In genomic region chr1:91109302-91109701, GRCm38 (mm10) we compare ENCODE assay signal across 21 mouse cellular contexts. TPM values are rescaled to one million over a fixed set of nuclear protein-coding genes. Genes with fewer than 3 reads are reported as not detected.
A peak's percentile ranks its signal among the peaks of the same experiment; 100 is the strongest.
DNase-seq lines count a peak whose midpoint lies in the region; ATAC-seq and TF ChIP-seq lines count a peak whose summit lies in the region.
"Had no signal": no experiment of that assay in that cellular context is flagged by ENCODE, and none has a peak within 500 bp of the region (broad histone marks: within the 10 kb centered on the region; RNA-seq: fewer than 3 reads in every experiment).

No protein-coding gene starts in this region.

- 19% methylated on average over 4 of the region's 4 CpGs for WGBS in heart, embryonic 15.5 days
- 12% methylated on average over 4 of the region's 4 CpGs for WGBS in lung, postnatal 0 days

- peaks cover 77% of the 10 kb centered on the region for H3K36me3 ChIP-seq in heart, embryonic 15.5 days
- peaks cover 33% of the 10 kb centered on the region for H3K36me3 ChIP-seq in lung, postnatal 0 days (ENCODE audit: insufficient read depth, low read length)
- H3K36me3 ChIP-seq: forebrain, embryonic 15.5 days; midbrain, embryonic 12.5 days had no signal

- no peak overlapping the region for H3K4me3 ChIP-seq in heart, embryonic 15.5 days
- no peak overlapping the region for H3K4me3 ChIP-seq in lung, postnatal 0 days (ENCODE audit: low read depth, low read length)
- H3K4me3 ChIP-seq: forebrain, embryonic 15.5 days; liver, embryonic 15.5 days; midbrain, embryonic 12.5 days had no signal

- no peaks in the 10 kb centered on the region for H3K27me3 ChIP-seq in heart, embryonic 15.5 days
- H3K27me3 ChIP-seq in lung, postnatal 0 days (replicated peaks; ENCODE audit: insufficient read depth, low read length): no peaks in the 10 kb centered on the region
- H3K27me3 ChIP-seq: CH12.LX; forebrain, embryonic 15.5 days; liver, embryonic 15.5 days; midbrain, embryonic 12.5 days had no signal

- peak overlapping the region; percentile 76 for H3K27ac ChIP-seq in heart, embryonic 15.5 days
- H3K27ac ChIP-seq in lung, postnatal 0 days (ENCODE audit: low read length): no peak overlapping the region
- H3K27ac ChIP-seq: forebrain, embryonic 15.5 days; hindbrain, postnatal 0 days; kidney, postnatal 0 days; liver, embryonic 15.5 days; midbrain, embryonic 12.5 days had no signal

- peak; percentile 89 for ATAC-seq in heart, embryonic 15.5 days (replicated peaks; ENCODE audit: insufficient number of reproducible peaks, insufficient read depth, low FRiP score, low read depth)
- ATAC-seq in lung, postnatal 0 days: peak; percentile 58
- ATAC-seq: forebrain, embryonic 15.5 days; hindbrain, postnatal 0 days had no signal

- intact Hi-C loops in heart, postnatal 14 days (cut with DNase I): no loop called here

- no peaks in the 10 kb centered on the region for H3K9me3 ChIP-seq in heart, embryonic 15.5 days (replicated peaks)
- H3K9me3 ChIP-seq in lung, postnatal 0 days (ENCODE audit: low read length): no peaks in the 10 kb centered on the region
- H3K9me3 ChIP-seq: forebrain, embryonic 15.5 days; liver, embryonic 15.5 days; midbrain, embryonic 12.5 days had no signal

- no peak for TF ChIP-seq CTCF in lung, postnatal 0 days (IDR thresholded peaks at IDR 0.05)

- H3K4me1 ChIP-seq in heart, embryonic 15.5 days (replicated peaks): peaks cover 32% of the 10 kb centered on the region
- no peaks in the 10 kb centered on the region for H3K4me1 ChIP-seq in lung, postnatal 0 days (ENCODE audit: insufficient read depth, low read depth, low read length)
- H3K4me1 ChIP-seq: forebrain, embryonic 15.5 days; liver, embryonic 15.5 days; midbrain, embryonic 12.5 days had no signal

- 0 out of 2 replicates have a peak, but pooled peaks have one; percentile 18 for TF ChIP-seq EP300 in lung, postnatal 0 days (IDR thresholded peaks at IDR 0.05)

- DNase-seq in adrenal gland, adult 8-10 months: peak; percentile 48
- no peak for DNase-seq in adrenal gland, postnatal 25 days
- no peak for DNase-seq in heart, postnatal 14 days
- DNase-seq in lung, postnatal 0 days (ENCODE audit: low spot score): peak; percentile 32
- no peak for DNase-seq in lung, postnatal 14 days
- DNase-seq in ovary, postnatal 14 days (ENCODE audit: low spot score): no peak
- DNase-seq: cerebellum, adult 11-12 months; cerebellum, postnatal 14 days; embryo, embryonic 11 days; gastrocnemius, postnatal 14 days; kidney, adult 18-20 months; right cerebral cortex, postnatal 4 days; thymus, postnatal 25 days had no signal

- H3K4me2 ChIP-seq in heart, embryonic 15.5 days: no peak overlapping the region
- H3K4me2 ChIP-seq in lung, postnatal 0 days (replicated peaks; ENCODE audit: low read depth, low read length): no peak overlapping the region
- H3K4me2 ChIP-seq: forebrain, embryonic 15.5 days; liver, embryonic 15.5 days; midbrain, embryonic 12.5 days had no signal

- H3K9ac ChIP-seq in heart, embryonic 15.5 days: no peak overlapping the region
- no peak overlapping the region for H3K9ac ChIP-seq in lung, postnatal 0 days (replicated peaks; ENCODE audit: low read depth)
- H3K9ac ChIP-seq: forebrain, embryonic 15.5 days; liver, embryonic 15.5 days; midbrain, embryonic 12.5 days had no signal

RNA-seq across cellular contexts. Expression of gene Rbm44, which starts 35.6 kb away (rescaled TPM):
- not detected for total RNA-seq in adrenal gland, adult 8-10 months (2022)
- 0.36 TPM in 1 of 2 replicates, not detected in the other for total RNA-seq in adrenal gland, postnatal 25 days (2021)
- polyA plus RNA-seq in heart, embryonic 15.5 days (2015; fragmentation: Nextera tagmentation; extraction: Ambion mirVana): 3.3 and 4.0 TPM in 2 replicates
- under 1 TPM; 0.10 to 0.12 TPM for total RNA-seq in heart, postnatal 14 days (2021)
- polyA plus RNA-seq in lung, postnatal 0 days (2015; fragmentation: Nextera tagmentation; extraction: Ambion mirVana): 0.08 and 0.50 TPM in 2 replicates
- total RNA-seq: gastrocnemius, postnatal 14 days; hindbrain, postnatal 0 days; MEL had no signal

Comparison
In these comparisons a context has a peak if more than half of its experiments do, and no peak if none do; other contexts are left out.
1. DNase-seq: peak in adrenal gland, adult 8-10 months (single experiment) and lung, postnatal 0 days (single experiment); none in adrenal gland, postnatal 25 days (single experiment), heart, postnatal 14 days (0 of 2), lung, postnatal 14 days (single experiment) and ovary, postnatal 14 days (single experiment).